Mouse (Mus musculus) yolk sac, embryonic 10.5 days (tissue): ENCODE measurements around the gene Olfr743.
"Not testable (repeated sequence)": the region's sequence is repeated elsewhere in the genome, so short reads cannot be mapped to it uniquely, and the experiment has no call there.

Experiments used
- DNase-seq: peaks from one replicate; pipeline ENCODE4 v3.0.0-alpha.2; 2017; ENCODE audit warnings: low spot score

The Olfr743 gene

GRCm38 (mm10) chr14:50521539-50521938, at the start of gene Olfr743:
TSS of gene Olfr743 (plus strand) at chr14:50521839.
- DNase-seq, result no peak

DNA sequence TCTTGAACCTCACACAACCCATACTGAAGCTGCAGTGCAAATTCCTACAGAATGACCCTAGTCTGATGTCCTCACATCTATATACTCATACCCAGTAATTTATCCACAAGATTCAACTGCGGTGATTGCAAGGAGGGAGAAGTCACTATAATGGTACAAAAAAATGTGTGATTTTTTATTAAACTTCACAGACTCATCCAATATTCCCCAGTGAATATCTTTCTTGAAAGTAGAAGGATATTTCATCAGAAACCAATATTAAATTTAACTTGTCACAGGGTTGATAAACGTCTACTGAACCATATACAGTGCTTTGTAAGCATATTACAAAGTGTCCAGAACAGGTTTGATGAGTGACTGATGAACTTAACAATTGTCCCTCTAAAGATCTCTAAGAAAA, 49.2 kb upstream of the Olfr743 start, which contains the start of gene Olfr741:
Olfr741 (plus strand) TSS at position 301 of the 400 bp plus-strand sequence.
- DNase-seq, result no peak

GRCm38 (mm10) chr14:50478406-50478805, 43.2 kb upstream of the Olfr743 start:
- no peak for DNase-seq

GRCm38 (mm10) chr14:50503300-50503699, 18.3 kb upstream of the Olfr743 start, which contains the start of gene Olfr742:
TSS of gene Olfr742 (plus strand) at chr14:50503600.
- DNase-seq, result no peak

DNA sequence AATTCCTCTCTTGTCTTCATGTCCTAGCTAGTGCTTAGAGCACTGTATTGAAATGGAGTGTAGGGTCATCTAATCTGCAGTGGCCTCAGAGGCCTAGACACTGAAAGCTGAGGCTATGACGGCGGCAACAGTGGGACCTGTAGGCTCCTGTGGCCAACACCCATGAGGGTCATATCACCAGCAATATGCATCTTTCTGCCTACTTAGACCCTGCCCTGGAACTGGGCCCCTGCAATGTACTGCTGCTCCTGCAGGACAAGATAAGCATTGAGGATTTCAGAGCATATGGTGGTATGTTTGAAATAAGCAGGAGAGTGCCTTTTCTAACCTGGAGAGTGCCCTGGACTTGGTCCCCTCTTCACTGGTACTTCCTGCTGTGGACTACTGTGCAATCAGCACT, 31.1 kb downstream of the Olfr743 start:
- no peak for DNase-seq

GRCm38 (mm10) chr14:50573056-50573455, 51.4 kb downstream of the Olfr743 start:
- not testable (repeated sequence) for DNase-seq
